Mouse (Mus musculus) midbrain, embryonic 13.5 days (tissue): ENCODE results near the gene Pdcl. TPM values are rescaled to one million over a fixed set of nuclear protein-coding genes. Genes with fewer than 3 reads are reported as not detected.

Experiments
- polyA plus RNA-seq: library from polyadenylated mRNA; unstranded; fragments of >200 nt; fragmentation: Nextera tagmentation; extraction: Ambion mirVana; gene quantifications from 2 replicates; pipeline ENCODE4 v1.2.1, GENCODE M21; 2015

Gene Pdcl
- polyA plus RNA-seq, 1 experiment from 2014 or later: 73.4 TPM

Other genes starting within 250 kb of the Pdcl start
- gene Olfr362, start 241.4 kb downstream of the Pdcl start, polyA plus RNA-seq: not detected in 2 replicates
- not detected in 2 replicates for gene Olfr364-ps1, start 220.0 kb downstream of the Pdcl start, polyA plus RNA-seq
- gene Olfr365, start 171.1 kb downstream of the Pdcl start, polyA plus RNA-seq: not detected in 2 replicates
- not detected in 2 replicates for gene Olfr366, start 147.8 kb downstream of the Pdcl start, polyA plus RNA-seq
- gene Olfr368, start 32.8 kb downstream of the Pdcl start, polyA plus RNA-seq: not detected in 2 replicates
- gene Rc3h2, start 63.6 kb upstream of the Pdcl start, polyA plus RNA-seq: 26.1 and 28.0 TPM in 2 replicates
- gene Zbtb26, start 83.8 kb upstream of the Pdcl start, polyA plus RNA-seq: 9.7 and 9.9 TPM in 2 replicates
- 15.9 TPM in 2 replicates for gene Zbtb6, start 83.8 kb upstream of the Pdcl start, polyA plus RNA-seq
- 60.2 and 67.7 TPM in 2 replicates for gene Rabgap1, start 83.9 kb upstream of the Pdcl start, polyA plus RNA-seq
- 10.1 and 12.6 TPM in 2 replicates for gene Gpr21, start 157.0 kb upstream of the Pdcl start, polyA plus RNA-seq